Mouse (Mus musculus) stomach, postnatal 0 days (tissue): Measurements from ENCODE around the gene Itgb1bp1.

ENCODE experiments used
- CTCF ChIP-seq: IDR thresholded peaks from 2 replicates; pipeline ENCODE4 v1.5.1; 2016; ENCODE audit warnings: antibody characterized with exemption, low read depth, mild to moderate bottlenecking, moderate library complexity
- EP300 ChIP-seq: optimal IDR thresholded peaks from 2 replicates; pipeline ENCODE3; 2016; ENCODE audit warnings: antibody characterized with exemption

DNA sequence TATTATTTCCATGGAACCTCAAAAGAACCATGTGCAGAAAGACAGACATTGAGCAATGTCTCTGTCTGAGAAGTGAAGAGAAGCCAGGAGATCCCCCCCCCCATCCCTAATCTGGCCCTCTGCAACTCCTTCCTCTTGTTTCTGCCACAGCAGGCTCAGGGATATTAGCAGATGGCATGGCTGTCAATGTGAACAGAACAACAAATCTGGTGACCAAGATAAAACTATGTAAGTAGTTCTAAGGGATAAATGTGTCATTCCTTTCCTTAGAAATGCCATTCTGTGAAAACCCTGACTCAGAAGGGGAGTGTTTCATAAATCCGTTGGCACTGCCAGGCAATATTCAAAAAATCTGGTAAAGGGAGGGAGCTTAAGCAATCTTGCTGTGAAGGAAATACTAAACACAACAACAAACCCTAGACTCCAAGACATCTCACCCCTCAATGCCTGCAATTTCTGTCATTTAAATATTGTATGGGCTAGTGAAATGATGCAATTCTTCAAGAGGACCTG lies 8.7 kb downstream of the Itgb1bp1 start:
- no peak for TF ChIP-seq CTCF
- TF ChIP-seq EP300, result no peak
